Mouse (Mus musculus): ENCODE measurements around the gene Prr5.

Prr5 gene

DNA sequence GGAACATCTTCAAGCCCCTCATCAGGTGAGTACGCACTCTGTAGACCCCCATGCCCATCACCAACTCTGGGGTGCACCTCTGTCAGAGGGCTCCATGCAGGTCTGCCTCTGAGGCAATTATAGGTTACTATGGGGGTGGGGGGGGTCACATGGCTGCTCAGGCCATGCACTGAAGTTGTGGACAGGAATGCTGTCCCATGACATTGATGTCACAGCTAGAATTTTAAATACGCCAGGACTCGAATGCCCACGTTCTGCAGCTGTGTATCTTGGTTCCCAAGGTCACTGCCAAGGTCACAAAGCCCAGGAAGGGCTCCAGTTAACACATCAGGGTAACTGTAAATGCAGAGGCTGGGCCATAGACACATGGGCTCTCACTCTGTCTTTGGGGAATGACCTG lies 76.4 kb downstream of the Prr5 start:
- DNase-seq (ENCODE audit: extremely low read depth, low read depth, low spot score) = no peak

Measured in fat pad, adult 2 months (tissue).